Mouse (Mus musculus) stomach, embryonic 14.5 days (tissue): Measurements from ENCODE around the gene Gm19402. TPM values are rescaled to one million over a fixed set of nuclear protein-coding genes. Genes with fewer than 3 reads are reported as not detected.

ENCODE experiments used
- ATAC-seq: fragments of 200-750 bp; cut with Nextera tagmentation; 2 replicates; pipeline ENCODE4 v1.8.0; 2017; ENCODE audit warnings: low read depth, moderate TSS enrichment; ENCODE audit not compliant: insufficient number of reproducible peaks, insufficient read depth, low FRiP score
- H3K27ac ChIP-seq: fragments of 300-500 bp; sonication (generic); 2 replicates; pipeline ENCODE4 v1.5.1; 2014; ENCODE audit warnings: mild to moderate bottlenecking, low read length, moderate library complexity, mixed read lengths
- H3K27me3 ChIP-seq: fragments of 300-500 bp; sonication (generic); 2 replicates; pipeline ENCODE4 v1.6.1; 2014; ENCODE audit warnings: low read length, control low read depth, mixed read lengths; ENCODE audit not compliant: control insufficient read depth, insufficient read depth
- H3K36me3 ChIP-seq: fragments of 300-500 bp; sonication (generic); 2 replicates; pipeline ENCODE4 v1.6.1; 2014; ENCODE audit warnings: mild to moderate bottlenecking, control low read depth, low read length, moderate library complexity, mixed read lengths; ENCODE audit not compliant: control insufficient read depth, insufficient read depth
- H3K4me1 ChIP-seq: fragments of 300-500 bp; sonication (generic); 2 replicates; pipeline ENCODE4 v1.6.1; 2014; ENCODE audit warnings: low read length, control low read depth, mixed read lengths; ENCODE audit not compliant: control insufficient read depth, insufficient read depth
- H3K4me2 ChIP-seq: fragments of 300-500 bp; sonication (generic); replicated peaks from 2 replicates; pipeline ENCODE4 v1.6.1; 2014; ENCODE audit warnings: low read depth, low read length, control low read depth
- H3K4me3 ChIP-seq: fragments of 300-500 bp; sonication (generic); 2 replicates; pipeline ENCODE4 v1.5.1; 2014; ENCODE audit warnings: low read depth, low read length, control low read depth
- H3K9ac ChIP-seq: fragments of 300-500 bp; sonication (generic); replicated peaks from 2 replicates; pipeline ENCODE4 v1.6.1; 2014; ENCODE audit warnings: low read depth, mild to moderate bottlenecking, control low read depth, low read length, moderate library complexity, mixed read lengths
- H3K9me3 ChIP-seq: fragments of 300-500 bp; sonication (generic); 2 replicates; pipeline ENCODE4 v1.6.1; 2016; ENCODE audit warnings: low read depth, low read length, control low read depth; ENCODE audit not compliant: control insufficient read depth
- WGBS: fragments of 180-500 bp; shearing (Covaris S2); extraction: QIAGEN DNeasy Blood & Tissue Kit; methylation state at CpG from one replicate; pipeline ENCODE4 v1.1.7; 2014; 5-methylcytosine and 5-hydroxymethylcytosine counted together
- polyA plus RNA-seq: library from polyadenylated mRNA; unstranded; fragments of >200 nt; fragmentation: Nextera tagmentation; extraction: Ambion mirVana; gene quantifications from 2 replicates; pipeline ENCODE4 v1.2.1, GENCODE M21; 2014

Gm19402 gene
- polyA plus RNA-seq, 1 experiment from 2014 or later: not detected

GRCm38 (mm10) chr10:77682994-77683393, 7.6 kb downstream of the Gm19402 start:
- Histone ChIP-seq H3K27me3 (peaks cover 15% of the 10 kb centered on the region), H3K9me3 (no peaks in the 10 kb centered on the region), H3K4me1 (0 out of 2 replicates have a peak, but pooled peaks cover 4% of the 10 kb centered on the region), H3K4me3 (no peak overlapping the region), H3K4me2 (no peak overlapping the region), H3K9ac (no peak overlapping the region), H3K27ac (no peak overlapping the region), H3K36me3 (no peaks in the 10 kb centered on the region)
- 77% methylated on average over 7 of the region's 7 CpGs for WGBS
- ATAC-seq: no peak

DNA sequence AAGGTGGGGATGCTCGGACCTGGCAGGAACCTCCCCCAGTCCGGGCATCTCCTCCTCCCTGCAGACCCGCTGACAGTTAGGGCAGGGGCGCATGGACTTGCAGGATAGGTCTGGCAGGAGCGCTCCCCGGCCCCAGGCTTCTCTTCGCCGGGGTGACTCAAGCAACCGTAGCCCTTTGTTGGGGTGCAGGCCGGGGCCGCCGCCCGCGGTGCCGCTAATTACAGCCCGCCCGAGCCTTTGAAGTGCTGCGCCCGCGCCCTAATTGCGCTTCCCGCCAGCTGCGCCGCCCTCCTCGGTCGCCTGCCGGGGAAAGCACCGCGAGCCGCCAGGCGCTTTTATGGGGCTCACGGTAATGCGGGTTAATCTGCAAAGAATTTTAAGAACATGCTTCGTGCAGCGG, 13.0 kb downstream of the Gm19402 start:
- Histone ChIP-seq H3K9ac (no peak overlapping the region), H3K9me3 (no peaks in the 10 kb centered on the region), H3K4me1 (peaks cover 7% of the 10 kb centered on the region; the same call in 1 of the 2 replicates), H3K27me3 (peaks cover 26% of the 10 kb centered on the region), H3K36me3 (no peaks in the 10 kb centered on the region), H3K4me3 (peak overlapping the region; percentile 25), H3K27ac (no peak overlapping the region), H3K4me2 (peak overlapping the region; percentile 56)
- no peak for ATAC-seq
- WGBS: under 1% methylated on average over 35 of the region's 35 CpGs

GRCm38 (mm10) chr10:77673765-77674164, 16.8 kb downstream of the Gm19402 start:
- H3K4me3 ChIP-seq: no peak overlapping the region
- H3K27me3 ChIP-seq: peaks cover 26% of the 10 kb centered on the region
- H3K4me2 ChIP-seq: no peak overlapping the region
- 61% methylated on average over 13 of the region's 13 CpGs for WGBS
- H3K9me3 ChIP-seq: no peaks in the 10 kb centered on the region
- H3K9ac ChIP-seq: no peak overlapping the region
- no peak overlapping the region for H3K27ac ChIP-seq
- no peaks in the 10 kb centered on the region for H3K36me3 ChIP-seq
- peaks cover 7% of the 10 kb centered on the region; the same call in 1 of the 2 replicates for H3K4me1 ChIP-seq
- ATAC-seq: no peak

GRCm38 (mm10) chr10:77671519-77671918, 19.0 kb downstream of the Gm19402 start:
- no peak overlapping the region for H3K4me3 ChIP-seq
- 39% methylated on average over 4 of the region's 4 CpGs for WGBS

GRCm38 (mm10) chr10:77670710-77671109, 19.8 kb downstream of the Gm19402 start:
- Histone ChIP-seq H3K27ac (no peak overlapping the region), H3K36me3 (no peaks in the 10 kb centered on the region), H3K9me3 (no peaks in the 10 kb centered on the region), H3K4me2 (no peak overlapping the region), H3K4me1 (no peaks in the 10 kb centered on the region), H3K4me3 (no peak overlapping the region), H3K9ac (no peak overlapping the region), H3K27me3 (peaks cover 3% of the 10 kb centered on the region; the same call in 1 of the 2 replicates)
- WGBS: 78% methylated on average over 4 of the region's 4 CpGs
- no peak for ATAC-seq

More at GRCm38 (mm10) chr10:77671519-77671918, 19.0 kb downstream of the Gm19402 start:
- peaks cover 7% of the 10 kb centered on the region; the same call in 1 of the 2 replicates for H3K27me3 ChIP-seq
- no peaks in the 10 kb centered on the region for H3K9me3 ChIP-seq
- no peak for ATAC-seq
- H3K4me1 ChIP-seq: no peaks in the 10 kb centered on the region
- no peaks in the 10 kb centered on the region for H3K36me3 ChIP-seq
- no peak overlapping the region for H3K27ac ChIP-seq
- H3K4me2 ChIP-seq: no peak overlapping the region
- no peak overlapping the region for H3K9ac ChIP-seq

DNA sequence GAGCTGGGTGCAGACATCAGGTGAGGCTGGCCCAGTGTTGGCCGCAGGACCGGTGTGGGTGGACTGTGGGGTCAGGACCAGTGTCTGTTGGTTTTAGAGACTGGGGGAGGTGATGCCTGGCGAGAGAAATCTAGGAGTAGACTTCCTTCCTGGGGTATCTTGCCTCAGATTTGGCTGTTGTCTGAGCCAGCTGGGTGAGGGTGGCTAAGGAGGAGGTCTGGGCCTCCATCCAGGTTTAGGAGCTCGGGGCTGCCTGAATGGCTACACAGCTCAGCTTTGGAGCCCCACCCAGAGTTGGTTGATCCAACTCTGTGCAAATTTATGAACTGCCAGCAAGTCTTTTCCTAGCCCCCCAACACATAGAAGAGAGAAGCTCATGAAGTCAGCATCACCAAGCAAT, 23.2 kb downstream of the Gm19402 start:
- H3K4me3 ChIP-seq: no peak overlapping the region
- no peak overlapping the region for H3K9ac ChIP-seq
- 75% methylated on average over 4 of the region's 4 CpGs for WGBS
- H3K9me3 ChIP-seq: no peaks in the 10 kb centered on the region
- H3K36me3 ChIP-seq: no peaks in the 10 kb centered on the region
- H3K4me2 ChIP-seq: no peak overlapping the region
- H3K4me1 ChIP-seq: no peaks in the 10 kb centered on the region
- ATAC-seq: no peak
- H3K27ac ChIP-seq: no peak overlapping the region
- H3K27me3 ChIP-seq: no peaks in the 10 kb centered on the region

DNA sequence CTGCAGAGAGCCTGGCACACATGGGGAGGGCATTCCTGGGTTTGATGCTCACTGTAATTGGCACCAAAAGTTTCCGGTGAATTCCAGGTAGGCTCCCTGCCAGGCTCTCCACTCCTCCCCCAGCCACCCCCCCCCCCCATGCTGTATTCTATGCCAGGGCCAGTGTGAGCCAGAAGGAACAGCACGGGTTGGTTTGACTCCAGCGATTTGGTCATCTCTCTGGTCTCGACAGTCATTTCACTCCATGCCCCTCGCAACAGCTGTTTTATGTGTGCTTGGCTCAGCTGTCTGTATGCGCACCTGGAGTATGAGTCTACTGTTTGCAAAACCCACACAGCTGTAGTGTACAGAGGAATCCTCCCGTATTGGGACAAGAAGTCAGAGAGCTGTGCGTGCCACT, 24.2 kb downstream of the Gm19402 start:
- WGBS: 51% methylated on average over 8 of the region's 8 CpGs
- Histone ChIP-seq H3K9ac (no peak overlapping the region), H3K27ac (no peak overlapping the region), H3K27me3 (no peaks in the 10 kb centered on the region), H3K4me1 (no peaks in the 10 kb centered on the region), H3K36me3 (no peaks in the 10 kb centered on the region), H3K9me3 (no peaks in the 10 kb centered on the region), H3K4me3 (no peak overlapping the region), H3K4me2 (no peak overlapping the region)
- ATAC-seq: no peak

- Histone ChIP-seq H3K27me3 (no peaks in the 10 kb centered on the region), H3K4me2 (no peak overlapping the region)
- WGBS: 41% methylated on average over 43 of the region's 43 CpGs
Observed at GRCm38 (mm10) chr10:77663949-77664665, 26.4 kb downstream of the Gm19402 start.

More at GRCm38 (mm10) chr10:77663949-77664665, 26.4 kb downstream of the Gm19402 start:
- Histone ChIP-seq H3K36me3 (no peaks in the 10 kb centered on the region), H3K4me3 (no peak overlapping the region), H3K9me3 (no peaks in the 10 kb centered on the region), H3K27ac (no peak overlapping the region), H3K4me1 (no peaks in the 10 kb centered on the region), H3K9ac (no peak overlapping the region)
- ATAC-seq: no peak
